Mouse (Mus musculus) olfactory bulb, adult 2 months (tissue): ENCODE measurements at regions not wholly inside any gene's neighbourhood (a gene's known extent, or its start where the extent isn't known, plus 50 kb on each side); places are given as distances from the start of the nearest gene placed in this dataset.

Experiments
- H3K27ac ChIP-seq: fragments of 200-500 bp; 2 replicates; pipeline ENCODE4 v1.5.1; 2012; ENCODE audit warnings: low read depth, low read length; ENCODE audit not compliant: insufficient read depth
- H3K4me1 ChIP-seq: fragments of 200-500 bp; 2 replicates; pipeline ENCODE4 v1.6.1; 2012; ENCODE audit warnings: low read length; ENCODE audit not compliant: control insufficient read depth, insufficient read depth
- H3K4me3 ChIP-seq: fragments of 200-500 bp; 2 replicates; pipeline ENCODE4 v1.5.1; 2012; ENCODE audit warnings: mild to moderate bottlenecking, low read depth, low read length, moderate library complexity; ENCODE audit not compliant: insufficient read depth
- CTCF ChIP-seq: fragments of 200-500 bp; IDR thresholded peaks from 2 replicates; pipeline ENCODE4 v1.5.1; 2012; ENCODE audit warnings: low read depth, mild to moderate bottlenecking, low read length, moderate library complexity; ENCODE audit not compliant: insufficient read depth
- POLR2A ChIP-seq: fragments of 200-500 bp; IDR thresholded peaks from 2 replicates; pipeline ENCODE4 v1.6.1; 2012; ENCODE audit warnings: mild to moderate bottlenecking, low read depth, low read length, moderate library complexity; ENCODE audit not compliant: insufficient read depth
- WGBS: fragments of 180-500 bp; shearing (Covaris S2); methylation state at CpG from one replicate; pipeline ENCODE4 v1.1.7; 2018; 5-methylcytosine and 5-hydroxymethylcytosine counted together

DNA sequence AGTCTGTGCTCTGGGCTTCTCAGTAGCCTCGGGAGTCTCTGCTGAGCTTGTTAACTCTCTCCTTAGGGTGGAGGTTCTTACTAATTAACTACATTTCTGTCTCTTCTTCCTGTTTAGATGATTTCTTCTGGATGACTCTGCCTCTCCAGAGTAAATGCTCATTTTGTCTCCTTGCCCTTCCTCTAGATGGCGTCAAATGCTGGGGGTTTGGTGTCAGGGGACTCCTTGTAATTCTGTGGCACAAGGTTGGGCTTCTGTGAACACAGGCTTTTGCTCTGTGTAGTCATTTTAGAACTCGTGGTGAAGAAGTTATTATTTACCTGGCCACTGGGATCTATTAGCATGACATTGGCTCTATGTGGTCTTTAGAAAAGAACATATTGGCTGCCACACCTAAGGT lies 298.4 kb downstream of the Ndfip2 start:
- TF ChIP-seq POLR2A (no peak), CTCF (no peak)
- 73% methylated on average over 3 of the region's 3 CpGs for WGBS
- H3K4me1 ChIP-seq: no peaks in the 10 kb centered on the region

DNA sequence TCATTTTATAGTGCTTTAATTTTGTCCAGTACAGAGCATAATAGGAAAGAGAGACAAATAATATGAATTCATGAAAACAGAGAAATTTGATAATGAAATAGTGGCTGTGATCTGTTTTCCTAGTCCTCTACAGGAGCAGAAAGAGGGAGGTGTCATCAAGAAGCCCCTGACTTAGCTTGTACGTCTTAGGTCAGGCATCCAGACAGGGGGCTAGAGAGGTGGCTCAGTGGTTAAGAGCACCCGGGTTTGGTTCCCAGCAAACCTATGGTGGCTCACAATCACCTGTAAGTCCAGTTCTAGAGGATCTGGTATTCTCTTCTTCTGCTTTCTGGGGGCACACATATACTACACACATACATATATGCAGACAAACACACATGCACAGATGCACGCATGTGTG lies 285.7 kb downstream of the Ndfip2 start:
- TF ChIP-seq CTCF (no peak), POLR2A (no peak)
- Histone ChIP-seq H3K27ac (no peak overlapping the region), H3K4me1 (no peaks in the 10 kb centered on the region), H3K4me3 (no peak overlapping the region)
- WGBS: 94% methylated on average over 3 of the region's 3 CpGs

More for the DNA sequence above, 298.4 kb downstream of the Ndfip2 start:
- H3K27ac ChIP-seq: no peak overlapping the region
- H3K4me3 ChIP-seq: no peak overlapping the region

DNA sequence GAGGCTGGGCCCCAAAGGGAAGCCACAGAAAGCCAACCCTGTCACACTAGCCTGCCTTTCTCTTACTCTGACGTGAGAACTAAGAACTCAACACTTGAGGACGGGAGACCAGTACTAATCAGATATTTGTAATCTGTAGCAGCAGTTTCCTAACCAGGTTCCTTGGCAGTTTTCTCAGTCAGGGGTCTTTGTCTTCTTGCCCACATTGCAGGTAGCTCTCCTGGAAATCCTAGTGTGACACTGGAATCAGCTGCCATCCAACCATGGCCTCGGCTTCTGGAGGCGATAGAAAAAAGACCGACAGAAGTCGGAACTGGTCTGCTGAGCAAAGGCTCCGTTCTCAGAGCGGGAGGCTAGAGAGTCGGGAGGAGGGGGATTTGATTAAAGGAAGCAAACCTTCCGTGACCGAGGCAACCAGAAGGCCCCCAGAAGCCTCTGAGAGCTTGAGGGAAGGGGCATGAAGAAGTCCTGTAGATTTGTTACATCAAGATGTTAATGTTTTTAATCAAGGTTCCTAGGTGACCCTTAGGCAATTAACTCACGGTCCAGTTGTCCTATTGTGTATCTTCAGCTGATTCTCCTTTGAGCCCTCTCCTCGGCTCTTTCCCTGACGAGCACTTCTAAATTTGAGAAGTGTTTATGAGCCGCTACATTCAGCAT lies 284.2 kb downstream of the Ndfip2 start:
- H3K4me3 ChIP-seq: no peak overlapping the region
- no peak overlapping the region for H3K27ac ChIP-seq
- 31% methylated on average over 15 of the region's 15 CpGs for WGBS
- TF ChIP-seq POLR2A: no peak
- no peak for TF ChIP-seq CTCF
- H3K4me1 ChIP-seq: no peaks in the 10 kb centered on the region

DNA sequence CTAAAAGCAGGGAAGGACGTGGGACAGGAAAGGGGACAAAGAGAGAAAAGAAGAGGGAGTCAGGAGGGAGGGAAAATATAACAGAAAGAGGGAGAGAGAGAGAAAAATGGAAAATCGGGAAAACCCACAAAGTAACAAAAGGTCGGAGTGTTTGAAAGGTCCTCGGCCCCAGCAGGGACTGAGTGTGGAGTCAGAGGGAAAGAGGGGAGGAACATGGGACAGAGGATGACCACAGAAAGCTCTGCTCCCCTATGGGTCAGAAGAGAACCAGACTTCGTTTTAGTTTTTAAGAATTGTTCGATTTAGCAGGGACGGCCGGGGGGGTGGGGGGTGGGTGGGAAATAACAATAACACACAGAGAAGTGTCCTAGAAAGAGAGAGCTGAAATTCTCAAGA lies 283.7 kb downstream of the Ndfip2 start:
- H3K27ac ChIP-seq: no peak overlapping the region
- no peak for TF ChIP-seq CTCF
- TF ChIP-seq POLR2A: no peak
- 47% methylated on average over 8 of the region's 8 CpGs for WGBS
- H3K4me3 ChIP-seq: no peak overlapping the region
- H3K4me1 ChIP-seq: no peaks in the 10 kb centered on the region

DNA sequence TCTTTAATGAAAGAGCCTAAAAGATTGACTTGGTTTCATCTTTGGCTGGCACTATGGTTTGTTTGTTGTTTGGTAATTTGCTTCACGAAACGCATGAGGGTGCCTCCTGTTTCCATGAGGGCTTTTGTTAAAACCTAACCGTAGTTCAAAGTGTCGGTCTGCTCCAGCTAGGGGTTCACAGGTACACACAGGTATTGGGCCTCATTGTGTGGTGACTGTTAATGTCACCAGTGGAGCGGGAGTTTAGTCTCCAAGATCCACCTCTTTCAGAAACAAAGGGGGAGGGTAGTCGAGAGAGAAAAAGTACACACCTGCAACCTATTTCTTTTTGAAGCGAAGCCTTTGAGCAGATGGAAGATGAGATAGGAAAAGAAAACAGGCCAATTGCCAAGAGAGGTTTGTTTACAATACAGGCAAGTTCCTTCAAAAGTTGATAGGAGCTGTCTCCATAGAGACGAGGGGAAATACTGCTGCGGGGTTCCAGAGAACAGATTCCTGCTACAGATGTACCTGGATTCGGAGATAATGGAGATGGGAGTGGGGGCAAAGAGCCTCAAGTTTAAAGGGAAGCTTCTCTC lies 273.9 kb downstream of the Ndfip2 start:
- WGBS: 79% methylated on average over 10 of the region's 10 CpGs
- no peak for TF ChIP-seq CTCF
- TF ChIP-seq POLR2A: no peak
- Histone ChIP-seq H3K4me3 (no peak overlapping the region), H3K4me1 (no peaks in the 10 kb centered on the region), H3K27ac (no peak overlapping the region)

DNA sequence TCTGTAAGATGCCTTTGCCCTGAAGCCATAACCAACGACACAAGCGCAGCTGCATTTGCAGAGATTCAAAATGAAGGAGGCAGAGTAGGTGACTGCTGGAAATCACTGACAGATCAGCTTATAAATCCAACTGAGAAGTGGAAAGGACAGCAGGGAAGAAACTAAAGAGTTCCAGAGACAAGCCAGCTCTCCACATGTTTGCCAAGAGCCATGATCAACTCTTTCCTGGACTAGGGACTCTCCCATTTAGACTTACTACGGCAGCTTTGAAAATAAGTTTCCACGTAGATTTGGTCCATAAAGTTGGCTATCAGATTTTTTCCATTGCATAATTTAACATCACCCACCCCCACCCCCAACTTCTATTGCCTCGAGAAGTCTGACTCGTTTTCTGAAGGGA lies 269.7 kb downstream of the Ndfip2 start:
- H3K27ac ChIP-seq: no peak overlapping the region
- H3K4me3 ChIP-seq: no peak overlapping the region
- TF ChIP-seq CTCF (no peak), POLR2A (no peak)
- 84% methylated on average over 6 of the region's 6 CpGs for WGBS
- no peaks in the 10 kb centered on the region for H3K4me1 ChIP-seq

DNA sequence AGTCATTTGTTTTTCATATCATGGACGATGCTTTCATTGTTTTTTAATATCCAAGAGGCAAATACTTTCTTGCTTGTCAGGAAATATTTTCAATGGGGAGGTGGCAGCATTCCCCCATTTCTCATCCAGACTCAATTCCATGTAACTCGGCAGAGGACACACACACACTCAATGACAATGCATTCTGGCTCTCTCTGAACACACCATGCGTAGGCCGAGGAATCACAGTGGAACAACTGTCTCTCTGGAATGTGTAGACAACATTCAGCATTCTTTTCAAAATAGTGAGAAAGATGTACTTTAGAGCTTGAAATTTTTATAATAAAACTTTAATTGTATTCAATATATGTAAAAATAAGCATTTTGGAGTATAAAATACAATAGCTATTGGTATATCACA lies 265.5 kb downstream of the Ndfip2 start:
- TF ChIP-seq CTCF: no peak
- TF ChIP-seq POLR2A: no peak
- H3K4me3 ChIP-seq: no peak overlapping the region
- H3K4me1 ChIP-seq: no peaks in the 10 kb centered on the region
- H3K27ac ChIP-seq: no peak overlapping the region
- WGBS: 93% methylated on average over 4 of the region's 4 CpGs

DNA sequence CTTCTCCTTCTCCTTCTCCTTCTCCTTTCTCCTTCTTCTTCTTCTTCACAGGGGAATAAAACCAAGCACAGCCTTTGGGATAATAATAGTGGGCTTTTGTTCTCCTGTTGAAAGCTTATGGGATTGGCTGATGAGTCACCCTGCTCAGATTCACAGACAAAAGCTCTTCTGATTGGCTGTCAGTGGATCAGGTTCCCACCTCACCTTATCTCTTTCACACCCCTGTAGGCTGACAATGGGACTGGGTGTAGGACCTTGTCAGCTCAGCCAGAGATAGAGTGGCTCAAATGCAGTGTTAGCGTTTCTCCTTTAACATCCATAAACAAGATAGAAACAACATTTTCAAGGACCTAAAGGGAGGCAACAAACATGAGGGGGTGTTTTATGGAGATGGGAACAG lies 263.9 kb downstream of the Ndfip2 start:
- WGBS: 70% methylated on average over 1 of the region's 1 CpGs
- Histone ChIP-seq H3K4me3 (no peak overlapping the region), H3K27ac (no peak overlapping the region), H3K4me1 (no peaks in the 10 kb centered on the region)
- no peak for TF ChIP-seq POLR2A
- TF ChIP-seq CTCF: no peak

DNA sequence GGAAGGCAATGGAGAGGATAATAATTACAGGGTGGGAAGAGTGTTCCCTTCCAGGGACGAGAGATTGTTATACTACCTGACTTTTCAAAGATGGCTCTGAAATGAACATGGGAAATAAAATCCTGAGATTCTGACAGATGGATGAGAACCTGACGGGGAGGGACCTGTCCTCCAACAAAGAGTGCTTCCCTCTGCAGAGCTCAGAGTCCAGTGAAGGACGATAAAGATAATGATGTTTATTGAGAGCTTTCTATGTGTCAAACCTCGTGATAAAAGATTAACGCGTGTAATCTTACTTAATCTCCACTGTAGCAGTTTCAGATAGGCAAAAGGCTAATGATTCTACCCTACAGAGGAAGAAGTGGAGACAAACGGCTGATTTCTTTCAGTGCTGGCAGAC lies 260.3 kb downstream of the Ndfip2 start:
- no peak for TF ChIP-seq CTCF
- TF ChIP-seq POLR2A: no peak
- WGBS: 66% methylated on average over 7 of the region's 7 CpGs
- no peak overlapping the region for H3K27ac ChIP-seq
- no peak overlapping the region for H3K4me3 ChIP-seq
- no peaks in the 10 kb centered on the region for H3K4me1 ChIP-seq
